Mouse (Mus musculus): ENCODE measurements around the gene Ubox5. TPM values are rescaled to one million over a fixed set of nuclear protein-coding genes. Genes with fewer than 3 reads are reported as not detected.

Ubox5 gene
- total and polyA plus RNA-seq, 2 experiments from 2014 or later = 5.5 to 6.0 TPM

DNA sequence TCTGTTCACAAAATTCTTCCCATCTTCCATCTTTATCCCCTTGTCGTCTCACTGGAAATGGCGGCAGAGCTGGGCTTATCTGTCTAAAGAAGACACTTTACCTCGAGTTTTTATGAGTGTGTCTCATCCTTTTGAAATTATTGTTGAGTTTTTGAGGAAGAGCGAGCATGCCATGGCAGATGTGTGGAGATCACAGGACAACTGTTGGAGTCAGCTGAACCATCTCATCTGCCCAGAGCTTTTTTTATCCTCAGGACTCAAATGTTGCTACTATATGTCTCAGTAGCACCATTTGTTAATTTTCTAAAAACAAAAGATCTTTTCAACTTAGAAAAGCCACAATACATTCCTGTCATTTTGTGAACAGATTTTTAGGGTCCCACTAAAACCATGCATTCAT lies 15.4 kb upstream of the Ubox5 start:
- no peak for DNase-seq (ENCODE audit: low spot score)
- no peak for ATAC-seq (ENCODE audit: low FRiP score)
- Histone ChIP-seq H3K4me3 (ENCODE audit: low read depth, low read length) (no peak overlapping the region), H3K9me3 (ENCODE audit: low read length) (no peaks in the 10 kb centered on the region), H3K27me3 (ENCODE audit: insufficient read depth, low read length) (no peaks in the 10 kb centered on the region), H3K4me2 (ENCODE audit: low read depth, low read length, poor library complexity, severe bottlenecking) (no peak overlapping the region), H3K36me3 (ENCODE audit: insufficient read depth, low read length) (peaks cover 7% of the 10 kb centered on the region; the same call in 1 of the 2 replicates), H3K9ac (replicated peaks; ENCODE audit: low read length, poor library complexity, severe bottlenecking) (no peak overlapping the region), H3K27ac (ENCODE audit: low read depth, low read length) (no peak overlapping the region), H3K4me1 (ENCODE audit: insufficient read depth, low read length) (peaks cover 10% of the 10 kb centered on the region; the same call in 1 of the 2 replicates)
- no peak for TF ChIP-seq CTCF (IDR thresholded peaks at IDR 0.05)
- WGBS = 82% methylated on average over 4 of the region's 4 CpGs

- H3K4me3 ChIP-seq (ENCODE audit: low read depth, low read length) = peak within 1 kb of the TSS; percentile 65
- WGBS = 3% methylated on average over 31 of the region's 40 CpGs
- peaks cover 10% of the 10 kb centered on the region; the same call in 1 of the 2 replicates for H3K4me1 ChIP-seq (ENCODE audit: insufficient read depth, low read length)
- H3K27ac ChIP-seq (ENCODE audit: low read depth, low read length) = peak within 1 kb of the TSS; percentile 81
- TF ChIP-seq CTCF (IDR thresholded peaks at IDR 0.05) = no peak
- no peaks in the 10 kb centered on the region for H3K27me3 ChIP-seq (ENCODE audit: insufficient read depth, low read length)
- peak within 1 kb of the TSS; percentile 96 for H3K9ac ChIP-seq (replicated peaks; ENCODE audit: low read length, poor library complexity, severe bottlenecking)
- no peaks in the 10 kb centered on the region for H3K9me3 ChIP-seq (ENCODE audit: low read length)
- peak within 1 kb of the TSS; percentile 74 for H3K4me2 ChIP-seq (ENCODE audit: low read depth, low read length, poor library complexity, severe bottlenecking)
- peak; percentile 93 for DNase-seq (ENCODE audit: low spot score)
- peak; percentile 92 for ATAC-seq (ENCODE audit: low FRiP score)
- H3K36me3 ChIP-seq (ENCODE audit: insufficient read depth, low read length) = peaks cover 12% of the 10 kb centered on the region; the same call in 1 of the 2 replicates
These were observed 13.0 kb upstream of the Ubox5 start, which contains the start of gene Lzts3 for GRCm38 (mm10) chr2:130642684-130643369. Gene Lzts3, minus strand, starts transcription at chr2:130642803.

- no peak for TF ChIP-seq CTCF (IDR thresholded peaks at IDR 0.05)
- Histone ChIP-seq H3K9ac (replicated peaks; ENCODE audit: low read length, poor library complexity, severe bottlenecking) (peak overlapping the region; percentile 96), H3K27ac (ENCODE audit: low read depth, low read length) (peak overlapping the region; percentile 81), H3K4me2 (ENCODE audit: low read depth, low read length, poor library complexity, severe bottlenecking) (peak overlapping the region; percentile 74), H3K4me3 (ENCODE audit: low read depth, low read length) (peak overlapping the region; percentile 65), H3K4me1 (ENCODE audit: insufficient read depth, low read length) (peaks cover 10% of the 10 kb centered on the region; the same call in 1 of the 2 replicates), H3K27me3 (ENCODE audit: insufficient read depth, low read length) (no peaks in the 10 kb centered on the region; the same call in 1 of the 2 replicates), H3K9me3 (ENCODE audit: low read length) (no peaks in the 10 kb centered on the region), H3K36me3 (ENCODE audit: insufficient read depth, low read length) (peaks cover 11% of the 10 kb centered on the region; the same call in 1 of the 2 replicates)
- WGBS = 3% methylated on average over 17 of the region's 27 CpGs
- ATAC-seq (ENCODE audit: low FRiP score) (peak; percentile 82), DNase-seq (ENCODE audit: low spot score) (peak; percentile 48)
These were observed 12.4 kb upstream of the Ubox5 start for GRCm38 (mm10) chr2:130642197-130642660.

GRCm38 (mm10) chr2:130641351-130642025 lies 11.7 kb upstream of the Ubox5 start:
- Histone ChIP-seq H3K4me1 (ENCODE audit: insufficient read depth, low read length) (peaks cover 10% of the 10 kb centered on the region; the same call in 1 of the 2 replicates), H3K27me3 (ENCODE audit: insufficient read depth, low read length) (peaks cover 7% of the 10 kb centered on the region), H3K9me3 (ENCODE audit: low read length) (no peaks in the 10 kb centered on the region), H3K9ac (replicated peaks; ENCODE audit: low read length, poor library complexity, severe bottlenecking) (peak overlapping the region; percentile 96), H3K27ac (ENCODE audit: low read depth, low read length) (peak overlapping the region; percentile 81; the same call in 1 of the 2 replicates), H3K4me3 (ENCODE audit: low read depth, low read length) (peak overlapping the region; percentile 65), H3K36me3 (ENCODE audit: insufficient read depth, low read length) (peaks cover 10% of the 10 kb centered on the region; the same call in 1 of the 2 replicates), H3K4me2 (ENCODE audit: low read depth, low read length, poor library complexity, severe bottlenecking) (peak overlapping the region; percentile 74)
- no peak for TF ChIP-seq CTCF (IDR thresholded peaks at IDR 0.05)
- ATAC-seq (ENCODE audit: low FRiP score) (peak; percentile 5; the same call in 1 of the 2 replicates), DNase-seq (ENCODE audit: low spot score) (no peak)
- 73% methylated on average over 6 of the region's 6 CpGs for WGBS

DNA sequence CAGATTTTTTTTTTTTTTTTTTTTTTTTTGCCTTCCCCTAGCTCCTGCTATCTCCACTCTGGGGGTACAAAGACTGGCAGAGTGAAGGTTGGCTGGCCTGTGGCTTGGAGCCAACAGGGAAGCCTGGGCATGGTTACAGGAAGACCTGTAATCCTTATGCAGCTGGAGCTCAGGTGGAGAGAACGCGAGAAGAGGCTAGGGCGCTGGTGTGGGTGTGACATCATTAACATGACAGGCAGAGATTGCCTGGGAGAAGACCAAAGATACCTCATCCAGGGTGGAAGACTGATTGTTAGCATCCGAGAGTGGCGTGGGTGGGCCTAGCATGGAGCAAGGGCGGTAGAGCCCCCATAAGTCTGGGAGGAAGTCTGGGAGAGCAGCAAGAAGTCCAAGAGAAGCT lies 9.4 kb upstream of the Ubox5 start:
- peaks cover 12% of the 10 kb centered on the region for H3K4me1 ChIP-seq (ENCODE audit: insufficient read depth, low read length)
- no peak overlapping the region for H3K4me3 ChIP-seq (ENCODE audit: low read depth, low read length)
- H3K9ac ChIP-seq (replicated peaks; ENCODE audit: low read length, poor library complexity, severe bottlenecking) = no peak overlapping the region
- peaks cover 22% of the 10 kb centered on the region for H3K27me3 ChIP-seq (ENCODE audit: insufficient read depth, low read length)
- H3K36me3 ChIP-seq (ENCODE audit: insufficient read depth, low read length) = peaks cover 28% of the 10 kb centered on the region
- H3K9me3 ChIP-seq (ENCODE audit: low read length) = no peaks in the 10 kb centered on the region
- ATAC-seq (ENCODE audit: low FRiP score) (no peak), DNase-seq (ENCODE audit: low spot score) (no peak)
- no peak overlapping the region for H3K4me2 ChIP-seq (ENCODE audit: low read depth, low read length, poor library complexity, severe bottlenecking)
- TF ChIP-seq CTCF (IDR thresholded peaks at IDR 0.05) = no peak
- no peak overlapping the region for H3K27ac ChIP-seq (ENCODE audit: low read depth, low read length)
- 83% methylated on average over 6 of the region's 6 CpGs for WGBS

All from midbrain, postnatal 0 days (tissue).